Mouse (Mus musculus) liver, adult 2 months (tissue): Measurements from ENCODE around the gene Arhgap21.

Source experiments
- CTCF ChIP-seq: fragments of 200-500 bp; IDR thresholded peaks from 2 replicates; pipeline ENCODE4 v1.5.1; 2011; ENCODE audit warnings: low read depth, low read length, control low read depth
- POLR2A ChIP-seq: fragments of 200-500 bp; IDR thresholded peaks from 2 replicates; pipeline ENCODE4 v1.6.1; 2011; ENCODE audit warnings: low read length, control low read depth; ENCODE audit not compliant: insufficient read depth; ENCODE audit errors: extremely low read depth

- TF ChIP-seq CTCF (no peak), POLR2A (no peak)
These were observed 19.5 kb downstream of the Arhgap21 start for GRCm38 (mm10) chr2:20949168-20949567.
